Mouse (Mus musculus): ENCODE measurements around the gene Pigu. TPM values are rescaled to one million over a fixed set of nuclear protein-coding genes. Genes with fewer than 3 reads are reported as not detected.

Pigu gene
- polyA plus RNA-seq, 1 experiment from 2014 or later = 47.6 TPM

DNA sequence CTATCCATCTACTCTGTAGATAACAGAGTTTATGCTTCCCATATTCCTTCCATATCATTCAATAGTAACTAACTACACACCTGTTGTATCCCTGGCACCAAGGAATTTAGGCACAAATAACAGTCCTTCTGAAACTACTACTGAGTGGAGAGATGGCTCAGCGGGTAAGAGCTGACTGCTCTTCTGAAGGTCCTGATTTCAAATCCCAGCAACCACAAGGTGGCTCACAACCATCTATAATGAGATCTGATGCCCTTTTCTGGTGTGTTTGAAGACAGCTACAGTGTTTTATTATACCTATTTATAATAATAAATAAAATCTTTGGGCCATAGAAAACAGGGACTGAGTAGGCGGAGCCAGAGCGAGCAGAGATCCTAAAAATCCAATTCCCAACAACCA, 2.8 kb downstream of the Pigu start:
- WGBS = 90% methylated on average over 3 of the region's 3 CpGs
- no peaks in the 10 kb centered on the region for H3K36me3 ChIP-seq (replicated peaks)
- no peaks in the 10 kb centered on the region for H3K9me3 ChIP-seq
- no peak overlapping the region for H3K9ac ChIP-seq
- no peaks in the 10 kb centered on the region for H3K27me3 ChIP-seq
- no peak overlapping the region for H3K4me2 ChIP-seq
- H3K4me1 ChIP-seq = peaks cover 12% of the 10 kb centered on the region
- no peak overlapping the region for H3K27ac ChIP-seq
- no peak for ATAC-seq (ENCODE audit: low FRiP score)
- H3K4me3 ChIP-seq (replicated peaks) = no peak overlapping the region

- no peaks in the 10 kb centered on the region for H3K9me3 ChIP-seq
- WGBS = 79% methylated on average over 1 of the region's 1 CpGs
- no peaks in the 10 kb centered on the region for H3K4me1 ChIP-seq
- peaks cover 6% of the 10 kb centered on the region for H3K36me3 ChIP-seq (replicated peaks)
- no peak overlapping the region for H3K4me2 ChIP-seq
- H3K9ac ChIP-seq = no peak overlapping the region
- H3K27me3 ChIP-seq = no peaks in the 10 kb centered on the region
- no peak overlapping the region for H3K4me3 ChIP-seq (replicated peaks)
- H3K27ac ChIP-seq = no peak overlapping the region
- no peak for ATAC-seq (ENCODE audit: low FRiP score)
These were observed 10.6 kb downstream of the Pigu start for GRCm38 (mm10) chr2:155346670-155347069.

- peaks cover 13% of the 10 kb centered on the region for H3K36me3 ChIP-seq (replicated peaks)
- no peak overlapping the region for H3K27ac ChIP-seq
- no peak overlapping the region for H3K4me2 ChIP-seq
- no peak overlapping the region for H3K9ac ChIP-seq
- no peak for ATAC-seq (ENCODE audit: low FRiP score)
- no peaks in the 10 kb centered on the region for H3K27me3 ChIP-seq
- H3K4me3 ChIP-seq (replicated peaks) = no peak overlapping the region
- H3K9me3 ChIP-seq = no peaks in the 10 kb centered on the region
- H3K4me1 ChIP-seq = no peaks in the 10 kb centered on the region
These were observed 17.1 kb downstream of the Pigu start for GRCm38 (mm10) chr2:155340166-155340565.

DNA sequence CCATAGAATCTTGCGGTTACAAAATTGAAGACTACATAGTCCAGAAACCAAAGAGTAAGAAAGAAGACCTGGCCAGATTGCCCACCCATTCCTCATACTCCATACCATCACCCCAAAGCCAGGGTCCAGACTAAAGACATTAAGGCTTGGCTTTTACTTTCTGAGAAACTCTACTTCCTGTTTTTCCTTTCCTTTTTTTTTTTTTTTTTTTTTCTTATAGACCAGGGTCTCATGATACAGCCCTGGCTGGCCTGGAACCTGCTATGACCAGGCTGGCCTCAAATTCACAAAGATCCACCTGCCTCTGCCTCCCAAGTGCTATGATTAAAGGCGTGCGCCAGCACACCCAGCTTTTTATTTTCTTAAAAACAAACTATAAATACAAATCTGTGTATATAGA, 21.0 kb downstream of the Pigu start:
- 93% methylated on average over 3 of the region's 3 CpGs for WGBS
- H3K27ac ChIP-seq = no peak overlapping the region
- H3K9ac ChIP-seq = no peak overlapping the region
- ATAC-seq (ENCODE audit: low FRiP score) = no peak
- H3K36me3 ChIP-seq (replicated peaks) = peaks cover 35% of the 10 kb centered on the region
- H3K4me3 ChIP-seq (replicated peaks) = no peak overlapping the region
- no peaks in the 10 kb centered on the region for H3K4me1 ChIP-seq
- no peaks in the 10 kb centered on the region for H3K27me3 ChIP-seq
- H3K4me2 ChIP-seq = no peak overlapping the region
- no peaks in the 10 kb centered on the region for H3K9me3 ChIP-seq

- no peak overlapping the region for H3K27ac ChIP-seq
- H3K4me3 ChIP-seq (replicated peaks) = no peak overlapping the region
- 84% methylated on average over 1 of the region's 1 CpGs for WGBS
- no peak overlapping the region for H3K9ac ChIP-seq
- H3K27me3 ChIP-seq = no peaks in the 10 kb centered on the region
- no peaks in the 10 kb centered on the region for H3K4me1 ChIP-seq
- H3K4me2 ChIP-seq = no peak overlapping the region
- H3K36me3 ChIP-seq (replicated peaks) = peaks cover 43% of the 10 kb centered on the region
- H3K9me3 ChIP-seq = no peaks in the 10 kb centered on the region
- ATAC-seq (ENCODE audit: low FRiP score) = no peak
These were observed 22.0 kb downstream of the Pigu start for GRCm38 (mm10) chr2:155335231-155335630.

- 84% methylated on average over 1 of the region's 1 CpGs for WGBS
- H3K4me3 ChIP-seq (replicated peaks) = no peak overlapping the region
- no peak overlapping the region for H3K4me2 ChIP-seq
- H3K36me3 ChIP-seq (replicated peaks) = peaks cover 47% of the 10 kb centered on the region
- no peak overlapping the region for H3K9ac ChIP-seq
- ATAC-seq (ENCODE audit: low FRiP score) = no peak
- no peak overlapping the region for H3K27ac ChIP-seq
- no peaks in the 10 kb centered on the region for H3K4me1 ChIP-seq
- H3K9me3 ChIP-seq = no peaks in the 10 kb centered on the region
- no peaks in the 10 kb centered on the region for H3K27me3 ChIP-seq
These were observed 23.8 kb downstream of the Pigu start for GRCm38 (mm10) chr2:155333421-155333820.

DNA sequence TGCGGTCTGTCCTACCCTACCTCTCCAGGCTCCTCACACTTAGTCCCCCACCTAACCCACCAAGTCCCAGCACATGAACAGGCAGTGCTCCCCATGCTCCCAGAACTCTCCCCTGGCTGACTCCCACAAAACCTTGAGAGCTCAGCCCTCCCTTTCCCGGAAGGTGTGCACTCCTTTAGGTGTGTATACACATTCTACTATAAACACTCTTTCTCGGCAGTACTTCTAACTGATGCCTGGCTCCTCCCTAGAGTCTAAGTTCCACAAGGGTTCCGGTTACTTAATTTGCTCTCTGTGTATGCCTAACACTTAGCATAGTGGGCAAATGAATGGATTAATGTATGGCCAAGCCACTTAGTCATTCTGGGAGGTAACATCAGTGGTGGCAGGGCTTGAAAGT, 25.9 kb downstream of the Pigu start:
- no peak overlapping the region for H3K4me3 ChIP-seq (replicated peaks)
- H3K36me3 ChIP-seq (replicated peaks) = peaks cover 58% of the 10 kb centered on the region
- H3K4me2 ChIP-seq = no peak overlapping the region
- H3K27me3 ChIP-seq = no peaks in the 10 kb centered on the region
- WGBS = 89% methylated on average over 4 of the region's 4 CpGs
- no peak overlapping the region for H3K9ac ChIP-seq
- no peak overlapping the region for H3K27ac ChIP-seq
- no peaks in the 10 kb centered on the region for H3K9me3 ChIP-seq
- no peak for ATAC-seq (ENCODE audit: low FRiP score)
- no peaks in the 10 kb centered on the region for H3K4me1 ChIP-seq

GRCm38 (mm10) chr2:155330811-155331210, 26.4 kb downstream of the Pigu start:
- 95% methylated on average over 4 of the region's 4 CpGs for WGBS
- no peak for ATAC-seq (ENCODE audit: low FRiP score)
- Histone ChIP-seq H3K4me2 (no peak overlapping the region), H3K9ac (no peak overlapping the region), H3K9me3 (no peaks in the 10 kb centered on the region), H3K36me3 (replicated peaks) (peaks cover 61% of the 10 kb centered on the region), H3K27me3 (no peaks in the 10 kb centered on the region), H3K27ac (no peak overlapping the region), H3K4me3 (replicated peaks) (no peak overlapping the region), H3K4me1 (no peaks in the 10 kb centered on the region)

GRCm38 (mm10) chr2:155329707-155330106, 27.5 kb downstream of the Pigu start:
- peaks cover 53% of the 10 kb centered on the region for H3K36me3 ChIP-seq (replicated peaks)
- no peak overlapping the region for H3K9ac ChIP-seq
- no peak for ATAC-seq (ENCODE audit: low FRiP score)
- H3K27me3 ChIP-seq = no peaks in the 10 kb centered on the region
- WGBS = 94% methylated on average over 2 of the region's 2 CpGs
- no peak overlapping the region for H3K4me2 ChIP-seq
- H3K4me1 ChIP-seq = no peaks in the 10 kb centered on the region
- no peaks in the 10 kb centered on the region for H3K9me3 ChIP-seq
- H3K27ac ChIP-seq = no peak overlapping the region
- no peak overlapping the region for H3K4me3 ChIP-seq (replicated peaks)

DNA sequence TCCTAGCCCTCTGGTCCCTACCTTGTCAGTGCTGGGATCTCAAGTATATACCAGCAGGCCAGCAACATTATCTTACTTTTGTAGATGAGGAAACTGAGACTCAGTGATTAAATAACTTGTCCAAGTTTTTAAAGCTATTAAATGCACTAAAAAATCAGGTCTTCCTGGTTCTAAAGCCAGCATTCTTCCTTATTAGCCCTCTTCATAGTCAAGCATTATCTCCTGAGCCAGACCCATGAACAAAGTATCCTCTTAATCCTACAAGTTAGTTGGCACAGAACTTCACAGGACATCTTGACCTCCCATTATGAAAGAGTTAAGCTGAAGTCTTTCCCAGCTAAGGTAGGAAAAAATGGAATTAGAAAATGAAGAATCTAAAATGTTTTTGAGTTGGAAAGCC, 28.3 kb downstream of the Pigu start:
- H3K9me3 ChIP-seq = no peaks in the 10 kb centered on the region
- no peak overlapping the region for H3K4me2 ChIP-seq
- H3K9ac ChIP-seq = no peak overlapping the region
- H3K4me3 ChIP-seq (replicated peaks) = no peak overlapping the region
- H3K4me1 ChIP-seq = no peaks in the 10 kb centered on the region
- ATAC-seq (ENCODE audit: low FRiP score) = no peak
- no peak overlapping the region for H3K27ac ChIP-seq
- H3K27me3 ChIP-seq = no peaks in the 10 kb centered on the region
- peaks cover 45% of the 10 kb centered on the region for H3K36me3 ChIP-seq (replicated peaks)

GRCm38 (mm10) chr2:155327906-155328305, 29.3 kb downstream of the Pigu start:
- Histone ChIP-seq H3K4me3 (replicated peaks) (no peak overlapping the region), H3K4me2 (no peak overlapping the region), H3K27ac (no peak overlapping the region), H3K27me3 (no peaks in the 10 kb centered on the region), H3K9ac (no peak overlapping the region), H3K9me3 (no peaks in the 10 kb centered on the region), H3K36me3 (replicated peaks) (peaks cover 39% of the 10 kb centered on the region), H3K4me1 (no peaks in the 10 kb centered on the region)
- no peak for ATAC-seq (ENCODE audit: low FRiP score)
- WGBS = 92% methylated on average over 5 of the region's 5 CpGs

GRCm38 (mm10) chr2:155326001-155326400, 31.2 kb downstream of the Pigu start:
- WGBS = 85% methylated on average over 4 of the region's 4 CpGs
- no peak for ATAC-seq (ENCODE audit: low FRiP score)
- Histone ChIP-seq H3K27ac (no peak overlapping the region), H3K9me3 (no peaks in the 10 kb centered on the region), H3K36me3 (replicated peaks) (peaks cover 28% of the 10 kb centered on the region), H3K27me3 (no peaks in the 10 kb centered on the region), H3K4me2 (no peak overlapping the region), H3K4me1 (no peaks in the 10 kb centered on the region), H3K4me3 (replicated peaks) (no peak overlapping the region), H3K9ac (no peak overlapping the region)

GRCm38 (mm10) chr2:155320596-155320995, 36.6 kb downstream of the Pigu start:
- Histone ChIP-seq H3K4me3 (replicated peaks) (no peak overlapping the region), H3K4me1 (no peaks in the 10 kb centered on the region), H3K36me3 (replicated peaks) (peaks cover 8% of the 10 kb centered on the region; the same call in 1 of the 2 replicates), H3K9ac (no peak overlapping the region), H3K9me3 (no peaks in the 10 kb centered on the region), H3K4me2 (no peak overlapping the region), H3K27me3 (no peaks in the 10 kb centered on the region), H3K27ac (no peak overlapping the region)
- ATAC-seq (ENCODE audit: low FRiP score) = no peak
- 79% methylated on average over 5 of the region's 5 CpGs for WGBS

DNA sequence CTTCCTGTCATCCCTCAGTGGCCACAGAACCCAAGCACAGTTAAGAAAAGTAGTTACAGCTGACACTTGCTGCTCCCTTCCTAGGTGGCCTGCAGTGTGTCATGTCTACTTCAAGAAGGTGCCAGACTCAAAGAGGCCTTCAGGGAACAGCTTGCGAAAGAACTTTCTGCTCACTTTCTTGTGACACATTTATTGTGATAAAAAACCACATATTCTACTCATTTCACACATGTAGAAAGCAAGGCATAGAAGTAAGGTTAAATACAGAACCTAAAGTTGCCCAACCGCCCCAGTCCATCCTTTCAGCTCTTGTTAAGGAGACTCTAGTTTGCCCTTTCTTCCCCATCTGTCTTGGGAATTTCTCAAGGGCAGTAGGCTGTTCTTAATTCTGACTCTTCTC, 38.6 kb downstream of the Pigu start:
- Histone ChIP-seq H3K4me1 (no peaks in the 10 kb centered on the region), H3K4me3 (replicated peaks) (no peak overlapping the region), H3K9ac (no peak overlapping the region), H3K27ac (no peak overlapping the region), H3K27me3 (no peaks in the 10 kb centered on the region), H3K4me2 (no peak overlapping the region), H3K36me3 (replicated peaks) (peaks cover 16% of the 10 kb centered on the region), H3K9me3 (no peaks in the 10 kb centered on the region)
- 95% methylated on average over 2 of the region's 2 CpGs for WGBS
- no peak for ATAC-seq (ENCODE audit: low FRiP score)

All from forebrain, embryonic 12.5 days (tissue).